Mouse (Mus musculus) right cerebral cortex, postnatal 4 days (tissue): ENCODE measurements at regions not wholly inside any gene's neighbourhood (a gene's known extent, or its start where the extent isn't known, plus 50 kb on each side); places are given as distances from the start of the nearest gene placed in this dataset.

Experiments used
- DNase-seq: peaks from one replicate; pipeline ENCODE4 v3.0.0-alpha.2; 2022

DNA sequence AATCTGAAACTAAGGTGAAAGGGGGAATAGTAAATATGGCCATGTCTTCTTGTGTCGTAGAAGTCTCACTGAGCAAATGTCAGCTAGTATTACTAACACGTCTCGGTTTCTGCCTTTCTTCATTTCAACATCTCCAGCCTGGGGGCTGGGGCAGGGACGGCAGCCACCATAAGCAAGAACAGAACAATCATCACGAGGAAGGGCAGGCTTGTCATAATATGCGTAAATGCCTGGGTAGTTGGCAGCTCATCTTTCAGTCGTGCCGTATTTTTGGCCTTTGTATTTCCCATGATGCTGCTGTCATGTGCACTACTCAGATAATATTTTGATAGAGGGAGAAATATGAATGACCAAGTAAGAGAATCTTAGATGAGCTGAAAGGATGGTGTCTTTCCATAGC, 120.5 kb upstream of the Hand2 start:
- DNase-seq = no peak

DNA sequence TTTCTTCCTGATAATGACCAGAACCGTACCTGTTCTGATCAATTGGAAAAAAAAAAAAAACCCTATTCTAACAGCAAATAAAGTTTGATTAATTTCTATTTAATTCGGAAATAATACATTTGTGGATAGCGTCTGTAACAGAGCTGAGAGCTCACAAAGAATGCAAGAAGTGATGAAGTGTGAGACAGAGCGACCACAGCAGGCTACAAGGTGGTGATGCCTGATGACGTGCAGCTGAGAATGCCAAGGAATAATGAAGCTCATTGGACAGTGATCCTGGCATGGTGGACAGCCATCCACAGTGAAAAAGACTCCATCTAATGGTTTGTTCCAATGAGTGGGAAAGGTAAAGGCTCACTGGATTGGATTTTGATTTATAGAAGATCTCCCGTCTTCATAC, 111.2 kb upstream of the Hand2 start:
- DNase-seq = no peak

DNA sequence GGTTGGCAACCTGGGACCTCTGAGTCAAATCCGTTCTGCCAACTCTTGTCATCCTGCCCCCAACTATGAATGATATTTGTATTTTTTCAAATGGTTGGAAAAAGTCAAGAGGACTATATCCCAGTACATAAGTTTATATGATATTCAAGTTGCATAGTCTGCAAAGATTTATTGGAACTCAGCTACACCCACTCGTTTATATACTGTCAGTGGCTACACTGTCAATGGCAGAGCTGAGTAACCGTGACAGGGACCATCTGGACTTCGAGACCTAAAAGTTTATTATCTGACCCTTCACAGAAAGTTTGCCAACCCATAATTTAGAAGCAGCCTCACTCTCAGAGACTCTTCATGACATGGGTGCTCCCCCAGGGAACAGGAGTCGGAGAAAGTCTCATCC, 107.7 kb upstream of the Hand2 start:
- no peak for DNase-seq

DNA sequence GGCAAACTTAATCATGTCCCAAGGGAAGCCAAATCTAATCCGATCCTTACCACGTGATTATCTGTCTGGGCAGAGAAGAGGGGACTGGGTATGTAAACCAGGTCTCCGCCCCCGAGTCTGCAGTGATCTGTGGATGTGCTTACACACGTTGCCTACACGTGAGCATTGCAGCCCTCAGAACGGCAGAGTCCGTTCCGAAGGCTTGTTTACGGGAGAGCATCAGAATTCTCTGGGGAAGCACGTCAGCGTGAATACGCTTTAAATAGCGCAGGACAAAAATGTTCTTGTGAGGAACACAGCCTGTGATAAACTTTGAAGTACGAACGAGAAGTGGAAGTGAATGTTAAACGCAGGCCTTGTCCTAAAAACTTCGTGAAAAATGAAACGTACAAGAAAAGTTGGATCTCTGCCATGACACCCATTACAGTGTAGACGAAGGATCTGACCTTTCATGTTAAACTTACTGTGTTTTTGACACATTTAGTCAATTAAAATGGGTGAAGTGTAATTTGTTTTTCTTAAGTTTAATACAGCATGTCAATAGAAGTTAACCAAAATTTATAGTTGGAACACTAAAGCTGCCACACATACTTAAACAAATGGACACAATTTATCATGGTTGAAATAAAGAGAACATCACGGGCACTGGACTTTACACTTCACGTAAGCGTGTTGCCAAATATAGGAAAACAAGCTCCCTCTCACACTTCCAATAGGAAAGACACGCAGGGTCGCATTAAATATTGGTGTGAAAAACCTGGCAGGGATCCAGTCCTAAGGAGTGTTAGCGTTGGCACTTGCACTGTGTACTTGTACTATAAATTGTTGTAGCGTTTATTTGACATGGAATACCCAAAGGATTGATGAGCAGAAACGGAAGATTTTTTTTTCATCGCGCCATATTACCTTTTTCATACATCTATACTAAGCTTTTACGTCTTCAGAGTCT, 106.5 kb upstream of the Hand2 start:
- DNase-seq = no peak

DNA sequence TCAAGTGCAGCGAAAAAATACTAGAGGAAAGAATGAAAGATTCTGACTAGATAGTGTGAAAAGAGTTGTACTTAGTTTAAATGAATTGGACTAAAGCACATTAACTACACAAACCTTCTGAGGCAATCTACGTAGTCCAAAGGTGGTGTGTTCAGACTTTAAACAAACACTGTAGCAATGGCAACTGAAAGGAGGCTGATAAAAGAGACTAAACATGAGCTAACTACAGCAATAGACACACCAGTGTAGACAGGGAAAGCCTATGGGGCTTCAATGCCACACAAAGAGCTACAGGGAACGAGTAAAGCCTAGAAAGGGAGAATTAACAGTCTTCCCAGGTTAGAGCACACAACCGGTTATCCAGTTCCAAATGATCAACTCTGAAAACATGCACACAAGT, 90.2 kb upstream of the Hand2 start:
- DNase-seq = no peak

DNA sequence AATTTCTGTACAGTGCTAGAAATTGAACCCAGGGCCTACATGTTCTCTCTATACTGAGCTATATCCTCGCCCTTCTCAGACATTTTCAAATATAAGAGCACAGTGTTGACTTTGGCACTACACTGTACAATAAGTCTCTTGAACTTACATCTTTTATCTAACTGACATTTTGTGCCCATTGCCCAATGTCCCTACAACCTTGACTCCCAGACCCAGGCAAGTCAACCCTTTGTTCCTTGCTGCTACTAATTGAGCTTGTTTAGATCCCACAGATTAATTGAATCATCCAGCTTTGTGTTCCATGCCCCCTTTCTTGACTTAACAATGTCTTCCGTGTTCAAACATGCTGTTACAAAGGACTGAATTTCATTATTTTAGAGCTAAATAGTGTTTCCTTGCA, 78.5 kb upstream of the Hand2 start:
- no peak for DNase-seq

DNA sequence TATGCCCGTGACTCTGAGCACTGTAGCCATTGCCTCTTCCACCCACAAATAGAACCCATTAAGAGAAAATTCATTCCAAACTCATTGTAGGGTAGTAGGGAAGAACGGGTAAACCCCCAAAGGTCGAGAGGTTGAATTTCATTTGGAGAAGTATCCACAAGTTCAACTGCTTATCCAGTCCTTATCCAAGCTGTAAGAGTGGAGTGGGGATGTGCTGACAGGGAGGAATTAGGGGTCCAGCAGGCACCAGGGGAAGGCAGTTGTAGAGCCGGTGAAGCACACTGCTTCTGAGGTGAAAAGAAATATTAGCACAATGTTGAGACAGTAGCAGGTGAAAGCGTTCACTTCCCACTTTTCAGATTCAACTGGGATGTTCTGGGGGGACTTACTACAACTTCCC, 71.7 kb upstream of the Hand2 start:
- no peak for DNase-seq
